ENCODE assay signal across 25 mouse cellular contexts in the genomic region with DNA sequence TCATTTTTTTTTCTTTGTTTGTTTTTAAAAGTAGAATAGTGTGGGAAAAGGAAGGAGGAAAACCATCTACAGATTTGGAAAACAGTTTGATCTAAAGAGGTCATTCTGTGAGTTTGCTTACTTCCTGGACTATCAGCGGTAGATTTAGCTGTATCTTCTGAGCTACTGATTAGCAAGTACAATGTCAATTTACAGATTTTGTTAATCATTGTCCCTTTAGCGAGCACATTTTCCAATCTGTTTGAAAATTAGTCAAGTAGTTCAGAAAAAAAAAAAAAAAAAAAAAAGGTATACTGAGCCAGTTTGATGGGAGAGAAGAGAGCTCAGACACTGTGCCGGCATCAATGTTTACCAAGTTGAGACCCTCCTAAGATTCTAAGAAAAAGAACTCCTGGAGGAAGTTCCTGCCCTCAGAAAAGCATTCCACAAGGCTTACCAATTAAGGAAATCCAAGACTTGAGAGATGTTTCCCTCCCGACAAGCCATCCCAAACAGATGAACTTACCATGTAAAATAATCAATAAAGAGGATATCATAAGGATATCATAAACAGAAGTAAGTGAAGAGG.
DNase-seq lines count a peak whose midpoint lies in the region; ATAC-seq and TF ChIP-seq lines count a peak whose summit lies in the region.
"Had no signal": no experiment of that assay in that cellular context is flagged by ENCODE, and none has a peak within 500 bp of the region (broad histone marks: within the 10 kb centered on the region; RNA-seq: fewer than 3 reads in every experiment).

No protein-coding gene starts in this region.

- no peak for TF ChIP-seq POLR2A in kidney, adult 2 months (IDR thresholded peaks at IDR 0.05; ENCODE audit: low read depth, low read length)

- H3K27ac ChIP-seq in kidney, adult 2 months (ENCODE audit: insufficient read depth, low read depth, low read length): peak overlapping the region; percentile 68; the same call in 1 of the 2 replicates
- no peak overlapping the region for H3K27ac ChIP-seq in kidney, embryonic 16.5 days (ENCODE audit: low read length)
- no peak overlapping the region for H3K27ac ChIP-seq in liver, postnatal 0 days (ENCODE audit: low read depth)
- H3K27ac ChIP-seq in liver, embryonic 12.5 days: no peak overlapping the region
- H3K27ac ChIP-seq: embryonic facial prominence, embryonic 10.5 days; embryonic facial prominence, embryonic 13.5 days; forebrain, embryonic 12.5 days; forebrain, embryonic 15.5 days; heart, adult 2 months; hindbrain, embryonic 12.5 days; hindbrain, embryonic 15.5 days had no signal

- no peak for TF ChIP-seq CTCF in kidney, adult 2 months (conservative IDR thresholded peaks at IDR 0.05; ENCODE audit: insufficient read depth, insufficient read length, low read depth, low read length)
- TF ChIP-seq CTCF in liver, postnatal 0 days (IDR thresholded peaks at IDR 0.05; ENCODE audit: low read depth): no peak

- no peak for TF ChIP-seq EP300 in liver, postnatal 0 days (IDR thresholded peaks at IDR 0.05; ENCODE audit: low read depth)

- no peaks in the 10 kb centered on the region for H3K27me3 ChIP-seq in kidney, adult 2 months (replicated peaks; ENCODE audit: control insufficient read depth, insufficient read depth, low read length)
- H3K27me3 ChIP-seq in kidney, embryonic 16.5 days (ENCODE audit: insufficient read depth, low read length): no peaks in the 10 kb centered on the region
- no peaks in the 10 kb centered on the region for H3K27me3 ChIP-seq in liver, postnatal 0 days (ENCODE audit: insufficient read depth, low read length)
- H3K27me3 ChIP-seq in liver, embryonic 12.5 days (replicated peaks): no peaks in the 10 kb centered on the region
- H3K27me3 ChIP-seq: embryonic facial prominence, embryonic 13.5 days; forebrain, embryonic 12.5 days; forebrain, embryonic 15.5 days; hindbrain, embryonic 12.5 days; hindbrain, embryonic 15.5 days had no signal

- DNase-seq in kidney, adult 2 months: peak; percentile 55
- DNase-seq in kidney, adult 11 months: no peak
- no peak for DNase-seq in kidney, postnatal 4 days
- no peak for DNase-seq in liver, postnatal 0 days
- DNase-seq in adrenal gland, postnatal 4 days (ENCODE audit: low spot score in 2 of 2): no peak
- DNase-seq: adrenal gland, adult 2 months; adrenal gland, postnatal 14 days; cerebellum, adult 11-12 months; cerebellum, adult 8-10 months; cerebellum, postnatal 10 days; cerebellum, postnatal 36 days; embryo, embryonic 11 days; gastrocnemius, postnatal 25 days; heart, adult 2 months had no signal

- H3K9me3 ChIP-seq in kidney, embryonic 16.5 days (ENCODE audit: low read length): peaks cover 7% of the 10 kb centered on the region; the same call in 1 of the 2 replicates
- no peaks in the 10 kb centered on the region for H3K9me3 ChIP-seq in liver, postnatal 0 days (ENCODE audit: low read length)
- peaks cover 10% of the 10 kb centered on the region; the same call in 1 of the 2 replicates for H3K9me3 ChIP-seq in liver, embryonic 12.5 days (replicated peaks)
- H3K9me3 ChIP-seq: forebrain, embryonic 15.5 days had no signal

- WGBS in kidney, adult 2 months: 34% methylated on average over 4 of the region's 4 CpGs
- 61% methylated on average over 4 of the region's 4 CpGs for WGBS in kidney, embryonic 16.5 days
- WGBS in liver, postnatal 0 days (ENCODE audit: insufficient replicate concordance): 48% methylated on average over 4 of the region's 4 CpGs
- WGBS in liver, embryonic 12.5 days (ENCODE audit: insufficient replicate concordance): 58% methylated on average over 4 of the region's 4 CpGs

- H3K4me1 ChIP-seq in kidney, adult 2 months (ENCODE audit: control insufficient read depth, insufficient read depth, low read length): 0 out of 2 replicates have a peak, but pooled peaks cover 5% of the 10 kb centered on the region
- peaks cover 13% of the 10 kb centered on the region; the same call in 1 of the 2 replicates for H3K4me1 ChIP-seq in kidney, embryonic 16.5 days (ENCODE audit: insufficient read depth, low read length)
- no peaks in the 10 kb centered on the region for H3K4me1 ChIP-seq in liver, postnatal 0 days (ENCODE audit: insufficient read depth)
- H3K4me1 ChIP-seq in liver, embryonic 12.5 days: no peaks in the 10 kb centered on the region; the same call in 1 of the 2 replicates
- H3K4me1 ChIP-seq: forebrain, embryonic 12.5 days; hindbrain, embryonic 12.5 days had no signal

- no peak overlapping the region for H3K4me2 ChIP-seq in kidney, embryonic 16.5 days (replicated peaks; ENCODE audit: low read depth, low read length)
- peak overlapping the region; percentile 41; the same call in 1 of the 2 replicates for H3K4me2 ChIP-seq in liver, postnatal 0 days (ENCODE audit: low read depth, low read length)
- H3K4me2 ChIP-seq in liver, embryonic 12.5 days: no peak overlapping the region
- H3K4me2 ChIP-seq: embryonic facial prominence, embryonic 13.5 days; forebrain, embryonic 12.5 days; forebrain, embryonic 15.5 days; heart, embryonic 11.5 days; hindbrain, embryonic 12.5 days; hindbrain, embryonic 15.5 days had no signal

- H3K4me3 ChIP-seq in kidney, adult 2 months (ENCODE audit: insufficient read depth, low read depth, low read length): no peak overlapping the region
- H3K4me3 ChIP-seq in kidney, embryonic 16.5 days (ENCODE audit: low read length): no peak overlapping the region
- H3K4me3 ChIP-seq in liver, postnatal 0 days (ENCODE audit: low read depth, low read length): 0 out of 2 replicates have a peak overlapping the region, but pooled peaks have one; percentile 2
- H3K4me3 ChIP-seq in liver, embryonic 12.5 days: no peak overlapping the region
- H3K4me3 ChIP-seq: embryonic facial prominence, embryonic 10.5 days; embryonic facial prominence, embryonic 13.5 days; erythroblast, embryonic 14.5 days; forebrain, embryonic 12.5 days; forebrain, embryonic 15.5 days; heart, adult 2 months; hindbrain, embryonic 12.5 days; hindbrain, embryonic 15.5 days had no signal

- ATAC-seq in kidney, embryonic 16.5 days (ENCODE audit: low FRiP score, low TSS enrichment): peak; percentile 60; the same call in 1 of the 2 replicates
- no peak for ATAC-seq in liver, postnatal 0 days
- ATAC-seq in liver, embryonic 12.5 days: no peak
- ATAC-seq: CD4-positive, CD25-positive, alpha-beta regulatory T cell, adult 4 months; forebrain, embryonic 15.5 days had no signal

- H3K9ac ChIP-seq in kidney, embryonic 16.5 days (replicated peaks; ENCODE audit: low read length): no peak overlapping the region
- no peak overlapping the region for H3K9ac ChIP-seq in liver, postnatal 0 days (replicated peaks)
- no peak overlapping the region for H3K9ac ChIP-seq in liver, embryonic 12.5 days
- H3K9ac ChIP-seq: embryonic facial prominence, embryonic 13.5 days; forebrain, embryonic 12.5 days; forebrain, embryonic 15.5 days; hindbrain, embryonic 12.5 days; hindbrain, embryonic 15.5 days had no signal

- H3K36me3 ChIP-seq in kidney, adult 2 months (ENCODE audit: control insufficient read depth, insufficient read depth, low read length): no peaks in the 10 kb centered on the region
- no peaks in the 10 kb centered on the region for H3K36me3 ChIP-seq in kidney, embryonic 16.5 days (ENCODE audit: insufficient read depth, low read length)
- no peaks in the 10 kb centered on the region for H3K36me3 ChIP-seq in liver, postnatal 0 days (replicated peaks; ENCODE audit: insufficient read depth, low read length)
- H3K36me3 ChIP-seq in liver, embryonic 12.5 days: no peaks in the 10 kb centered on the region
- H3K36me3 ChIP-seq: embryonic facial prominence, embryonic 10.5 days; embryonic facial prominence, embryonic 13.5 days; forebrain, embryonic 12.5 days; forebrain, embryonic 15.5 days; hindbrain, embryonic 12.5 days; hindbrain, embryonic 15.5 days had no signal
